Comparison of ENCODE assay signal across 8 mouse cellular contexts in the genomic region with DNA sequence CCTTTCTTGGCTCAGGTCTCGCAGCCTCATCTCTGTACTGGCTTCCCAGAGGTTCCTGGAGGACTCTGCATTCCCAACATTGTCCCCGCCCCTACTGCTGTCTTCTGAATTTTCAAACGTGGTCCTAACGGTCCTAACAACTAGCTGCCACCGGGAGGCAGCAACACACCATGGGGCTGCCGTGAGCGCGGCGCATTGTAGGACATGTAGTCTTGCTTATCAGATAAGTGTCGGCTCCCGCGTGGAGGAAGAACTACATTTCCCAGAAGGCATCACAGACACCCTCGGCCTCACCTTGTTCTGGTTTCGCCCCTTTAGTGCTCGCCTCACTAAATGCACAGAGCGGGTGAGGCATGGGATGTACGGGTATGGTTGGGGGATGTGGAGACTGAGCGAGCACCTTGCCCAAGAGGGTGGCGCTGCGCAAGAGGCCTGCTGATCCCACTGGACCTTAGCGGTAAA. TPM values are rescaled to one million over a fixed set of nuclear protein-coding genes. Genes with fewer than 3 reads are reported as not detected.
DNase-seq lines count a peak whose midpoint lies in the region; ATAC-seq lines count a peak whose summit lies in the region.

No protein-coding gene starts in this region.

- peak overlapping the region; percentile 43 for H3K4me3 ChIP-seq in intestine, embryonic 14.5 days (ENCODE audit: low read depth, low read length)

- under 1% methylated on average over 21 of the region's 21 CpGs for WGBS in intestine, embryonic 14.5 days

- no peaks in the 10 kb centered on the region for H3K4me1 ChIP-seq in intestine, embryonic 14.5 days (replicated peaks; ENCODE audit: control insufficient read depth, insufficient read depth, low read length)

- H3K4me2 ChIP-seq in intestine, embryonic 14.5 days (ENCODE audit: low read length): peak overlapping the region; percentile 47

- H3K9ac ChIP-seq in intestine, embryonic 14.5 days (ENCODE audit: low read length): peak overlapping the region; percentile 44; the same call in 1 of the 2 replicates

- DNase-seq in adrenal gland, adult 18-20 months (ENCODE audit: low spot score in 2 of 2): peak; percentile 79 to 80
- DNase-seq in embryo, embryonic 11 days: peak; percentile 98
- peak; percentile 91 for DNase-seq in gastrocnemius, postnatal 25 days
- peak; percentile 86 for DNase-seq in intestine, embryonic 14.5 days (ENCODE audit: low spot score)
- DNase-seq in left cerebral cortex, postnatal 14 days (ENCODE audit: low spot score in 2 of 2): peak; percentile 96 to 98
- DNase-seq in mesoderm, embryonic 11.5 days (ENCODE audit: low read depth, low spot score): peak; percentile 96
- peak; percentile 96 to 98 for DNase-seq in right cerebral cortex, postnatal 36 days (ENCODE audit: low spot score in 2 of 2)
- peak; percentile 92 for DNase-seq in yolk sac, embryonic 10.5 days (ENCODE audit: low spot score)

- no peaks in the 10 kb centered on the region for H3K27me3 ChIP-seq in intestine, embryonic 14.5 days (replicated peaks; ENCODE audit: control insufficient read depth, insufficient read depth, low read length)

- no peaks in the 10 kb centered on the region for H3K9me3 ChIP-seq in intestine, embryonic 14.5 days (ENCODE audit: control insufficient read depth, low read length)

- no peak overlapping the region for H3K27ac ChIP-seq in intestine, embryonic 14.5 days (ENCODE audit: low read depth)

- H3K36me3 ChIP-seq in intestine, embryonic 14.5 days (ENCODE audit: control insufficient read depth, insufficient read depth, low read length): no peaks in the 10 kb centered on the region

- intact Hi-C loops in left cerebral cortex, postnatal 14 days (cut with DNase I): loop anchor here (2.0 to 5.0 kb wide), 2 partner anchors 36 to 57 kb away; no protein-coding TSS in a partner anchor

- ATAC-seq in intestine, embryonic 14.5 days (replicated peaks; ENCODE audit: low FRiP score, low TSS enrichment, low read depth): peak; percentile 96

RNA-seq across cellular contexts. Expression of a gene that starts 11.0 kb away (rescaled TPM):
- total RNA-seq in adrenal gland, adult 18-20 months (2021): 1 to 10 TPM; 6.7 to 8.5 TPM
- total RNA-seq in gastrocnemius, postnatal 25 days (2021): 1 to 10 TPM; 2.5 to 2.6 TPM
- 4.4 and 4.5 TPM in 2 replicates for polyA plus RNA-seq in intestine, embryonic 14.5 days (2014; fragmentation: Nextera tagmentation; extraction: Ambion mirVana)
- total RNA-seq in left cerebral cortex, postnatal 14 days (2021): 10 to 100 TPM; 39.1 to 42.5 TPM

RNA-seq across cellular contexts. Expression of a gene that starts 40.0 kb away (rescaled TPM):
- 10 to 100 TPM; 34.7 to 68.5 TPM for total RNA-seq in adrenal gland, adult 18-20 months (2021)
- total RNA-seq in gastrocnemius, postnatal 25 days (2021): 1 to 10 TPM; 5.8 to 6.5 TPM
- polyA plus RNA-seq in intestine, embryonic 14.5 days (2014; fragmentation: Nextera tagmentation; extraction: Ambion mirVana): 53.7 and 54.7 TPM in 2 replicates
- 10 to 100 TPM; 24.9 to 26.1 TPM for total RNA-seq in left cerebral cortex, postnatal 14 days (2021)

RNA-seq across cellular contexts. Expression of a gene that starts 46.1 kb away (rescaled TPM):
- total RNA-seq in adrenal gland, adult 18-20 months (2021): 1 to 10 TPM; 1.5 to 1.9 TPM
- not detected for total RNA-seq in gastrocnemius, postnatal 25 days (2021)
- polyA plus RNA-seq in intestine, embryonic 14.5 days (2014; fragmentation: Nextera tagmentation; extraction: Ambion mirVana): 1.6 and 2.1 TPM in 2 replicates
- total RNA-seq in left cerebral cortex, postnatal 14 days (2021): 1 to 10 TPM in 1 of 2 experiments, not detected in 1; 2.6 TPM

RNA-seq across cellular contexts. Expression of a gene that starts 48.0 kb away (rescaled TPM):
- 1 to 10 TPM; 1.6 to 2.0 TPM for total RNA-seq in adrenal gland, adult 18-20 months (2021)
- under 1 TPM in 1 of 2 experiments, not detected in 1; 0.27 TPM for total RNA-seq in gastrocnemius, postnatal 25 days (2021)
- 2.3 and 3.2 TPM in 2 replicates for polyA plus RNA-seq in intestine, embryonic 14.5 days (2014; fragmentation: Nextera tagmentation; extraction: Ambion mirVana)
- 1 to 10 TPM; 2.8 to 4.2 TPM for total RNA-seq in left cerebral cortex, postnatal 14 days (2021)

RNA-seq across cellular contexts. Expression of a gene that starts 49.8 kb away (rescaled TPM):
- 10 to 100 TPM in 1 of 2 experiments, 1 to 10 TPM in 1; 8.8 to 12.0 TPM for total RNA-seq in adrenal gland, adult 18-20 months (2021)
- total RNA-seq in gastrocnemius, postnatal 25 days (2021): 1 to 10 TPM; 6.5 to 7.3 TPM
- polyA plus RNA-seq in intestine, embryonic 14.5 days (2014; fragmentation: Nextera tagmentation; extraction: Ambion mirVana): 16.3 and 17.2 TPM in 2 replicates
- 10 to 100 TPM in 1 of 2 experiments, 1 to 10 TPM in 1; 7.3 to 10.2 TPM for total RNA-seq in left cerebral cortex, postnatal 14 days (2021)

Comparison
In these comparisons a context has a peak if more than half of its experiments do, and no peak if none do; other contexts are left out.
1. RNA of a gene that starts 11.0 kb away (total RNA-seq): 39.1 to 42.5 TPM in left cerebral cortex, postnatal 14 days; 6.7 to 8.5 TPM in adrenal gland, adult 18-20 months and 2.5 to 2.6 TPM in gastrocnemius, postnatal 25 days; every median in the first group is over 4 times any median in the second.
2. Peak in every context shown above with its lines, with median percentiles within 50 percentile points of each other: DNase-seq.